Mouse (Mus musculus): ENCODE results near the gene Riox1.

- TF ChIP-seq POLR2A (IDR thresholded peaks at IDR 0.05; ENCODE audit: borderline replicate concordance, low read depth, low read length) (no peak), CTCF (IDR thresholded peaks at IDR 0.05; ENCODE audit: low read depth, low read length) (no peak)
Measured at GRCm38 (mm10) chr12:83929186-83929804, 21.1 kb upstream of the Riox1 start.

Data from bone marrow macrophage, adult 2 months (primary cell).